Mouse (Mus musculus) heart, adult 11 months (tissue): ENCODE measurements around the gene Mcl1.
A peak's percentile ranks its signal among the peaks of the same experiment; 100 is the strongest.

Source experiments
- DNase-seq: peaks from one replicate; pipeline ENCODE4 v3.0.0; 2022

The Mcl1 gene

DNA sequence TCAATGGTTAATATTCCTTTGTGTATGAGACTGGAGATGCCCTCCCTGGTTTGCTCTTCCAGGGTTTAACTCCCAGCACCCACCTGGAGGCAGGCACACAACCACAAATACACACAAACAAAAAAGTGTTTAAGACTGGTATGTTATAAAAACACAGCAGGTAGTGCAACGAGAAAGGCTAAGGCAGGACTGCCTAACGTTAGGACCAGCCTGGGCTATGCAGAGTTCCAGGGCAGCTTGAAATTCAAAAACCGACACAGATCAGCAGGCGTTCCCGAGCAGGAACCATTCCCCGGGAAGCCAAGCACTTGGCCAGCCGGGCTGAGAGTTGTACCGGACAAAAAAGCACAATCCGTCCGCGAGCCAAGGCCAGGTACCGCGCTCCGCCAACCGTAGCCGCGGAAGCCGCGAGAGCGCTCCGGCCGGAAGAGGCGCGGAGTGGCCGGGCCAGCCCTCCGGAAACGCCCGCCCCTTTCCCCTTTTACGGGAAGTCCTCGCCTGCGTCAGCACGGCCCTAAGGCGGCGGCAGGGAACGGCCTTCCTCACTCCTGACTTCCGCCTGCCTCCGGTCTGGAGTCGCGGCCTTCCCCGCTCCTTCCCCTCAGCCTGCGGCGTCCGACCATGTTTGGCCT, at the start of gene Mcl1:
Gene Mcl1, plus strand, starts transcription at position 553 of the 632 bp plus-strand sequence.
- DNase-seq = peak; percentile 100

DNA sequence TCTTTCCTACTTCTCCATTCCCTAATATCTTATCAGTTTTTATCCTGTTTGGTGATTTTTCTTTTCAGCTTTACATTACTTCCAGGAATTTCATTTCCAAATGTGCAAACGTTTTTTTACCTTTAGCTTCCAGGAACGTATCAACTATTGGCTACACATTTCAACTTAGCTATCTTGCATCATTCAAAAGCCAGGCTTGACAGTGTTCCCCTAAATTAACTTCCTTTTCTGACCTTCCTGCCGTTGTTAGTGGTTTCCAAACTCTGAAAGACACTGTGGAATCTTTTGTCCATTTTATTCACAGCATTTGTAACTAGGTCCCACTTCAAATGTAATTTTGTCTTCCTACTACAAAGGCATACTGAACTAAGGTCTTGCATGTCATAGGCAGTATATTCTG, 49.4 kb upstream of the Mcl1 start:
- DNase-seq = peak; percentile 8

DNA sequence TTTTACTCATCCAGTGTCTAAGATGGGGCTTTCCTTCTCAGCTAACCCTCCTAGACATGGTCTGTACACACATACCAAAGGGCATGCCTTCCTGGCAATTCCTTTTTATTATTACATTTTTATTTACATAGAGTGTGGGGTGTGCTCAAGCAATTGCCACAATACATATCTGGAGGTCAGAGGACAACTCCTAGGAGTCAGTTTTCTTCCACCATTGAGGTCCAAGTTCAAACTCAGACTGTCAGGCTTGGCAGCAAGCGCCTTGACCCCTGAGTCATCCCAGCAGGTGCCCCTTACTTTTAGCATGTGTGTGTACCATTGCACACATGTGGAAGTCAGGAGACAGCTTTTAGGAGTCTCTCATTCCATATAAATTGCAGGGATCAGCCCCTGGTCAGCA, 44.6 kb upstream of the Mcl1 start:
- DNase-seq = peak; percentile 54

DNA sequence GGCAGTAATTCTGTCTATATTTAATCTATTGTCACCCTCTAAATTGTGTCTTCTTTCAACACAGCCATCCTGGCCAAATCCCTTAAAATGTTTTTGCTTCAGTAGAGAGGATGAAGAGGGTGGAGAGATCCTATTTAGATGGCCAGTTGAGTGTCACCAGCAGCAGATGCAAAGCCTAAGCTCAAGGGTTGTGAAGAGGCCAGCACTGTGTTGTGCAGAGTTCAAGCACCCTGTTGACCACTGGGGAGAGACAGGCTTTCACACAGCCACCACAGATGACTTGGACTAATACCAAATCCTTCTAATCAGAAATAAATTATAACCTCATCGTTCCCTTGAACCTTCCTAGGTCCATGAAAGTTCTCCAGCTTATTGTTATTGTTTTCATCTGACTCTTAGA, 40.1 kb upstream of the Mcl1 start:
- DNase-seq = peak; percentile 63

DNA sequence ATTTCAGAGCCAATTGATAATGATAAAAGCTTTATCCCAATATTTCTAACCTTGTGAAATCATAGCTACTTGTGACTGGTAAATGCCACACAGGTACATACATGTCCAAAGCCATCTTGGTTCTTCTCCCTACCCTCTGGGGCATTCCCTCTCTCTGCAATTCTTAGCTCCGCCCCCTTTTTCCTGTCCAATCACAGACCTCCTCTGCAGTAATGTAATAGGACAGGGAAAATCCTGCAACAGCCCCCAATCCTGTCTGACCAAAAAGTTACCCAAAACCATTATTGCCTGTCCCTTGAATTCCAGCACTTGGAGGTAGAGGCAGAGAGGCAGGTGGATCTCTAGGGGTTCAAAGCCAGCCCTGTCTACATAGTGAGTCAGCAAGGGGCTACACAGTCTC, 37.3 kb upstream of the Mcl1 start:
- DNase-seq = peak; percentile 84

DNA sequence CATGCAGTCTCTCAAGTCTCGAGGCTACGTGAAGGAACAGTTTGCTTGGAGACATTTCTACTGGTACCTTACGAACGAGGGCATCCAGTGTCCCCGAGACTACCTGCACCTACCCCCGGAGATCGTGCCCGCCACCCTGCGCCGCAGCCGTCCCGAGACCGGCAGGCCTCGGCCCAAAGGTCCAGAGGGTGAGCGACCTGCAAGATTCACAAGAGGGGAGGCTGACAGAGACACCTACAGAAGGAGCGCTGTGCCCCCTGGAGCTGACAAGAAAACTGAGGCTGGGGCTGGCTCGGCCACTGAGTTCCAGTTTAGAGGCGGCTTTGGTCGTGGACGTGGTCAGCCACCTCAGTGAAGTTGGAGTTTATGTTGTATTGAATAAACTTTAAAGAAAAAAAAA, 36.2 kb upstream of the Mcl1 start:
- DNase-seq = peak; percentile 93

DNA sequence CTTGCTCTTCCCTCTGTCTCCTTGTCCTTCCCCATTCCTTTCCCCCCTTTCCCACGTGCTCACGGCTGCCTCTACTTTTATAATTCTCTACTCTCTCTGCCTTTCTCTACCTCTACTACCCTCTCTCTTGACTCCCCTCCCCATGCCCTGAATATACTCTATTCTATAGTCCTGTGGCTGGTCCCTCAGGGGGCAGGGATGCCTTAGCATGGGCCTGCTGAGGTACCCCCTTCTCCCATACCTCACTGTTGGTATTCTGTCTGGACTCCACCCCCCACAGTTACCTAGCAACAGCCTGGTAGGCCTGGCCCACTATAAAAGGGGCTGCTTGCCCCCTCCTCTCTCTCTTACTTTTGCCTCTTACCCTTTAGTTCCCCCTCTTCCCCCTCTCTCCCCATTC, 35.0 kb upstream of the Mcl1 start:
- DNase-seq = peak; percentile 92

DNA sequence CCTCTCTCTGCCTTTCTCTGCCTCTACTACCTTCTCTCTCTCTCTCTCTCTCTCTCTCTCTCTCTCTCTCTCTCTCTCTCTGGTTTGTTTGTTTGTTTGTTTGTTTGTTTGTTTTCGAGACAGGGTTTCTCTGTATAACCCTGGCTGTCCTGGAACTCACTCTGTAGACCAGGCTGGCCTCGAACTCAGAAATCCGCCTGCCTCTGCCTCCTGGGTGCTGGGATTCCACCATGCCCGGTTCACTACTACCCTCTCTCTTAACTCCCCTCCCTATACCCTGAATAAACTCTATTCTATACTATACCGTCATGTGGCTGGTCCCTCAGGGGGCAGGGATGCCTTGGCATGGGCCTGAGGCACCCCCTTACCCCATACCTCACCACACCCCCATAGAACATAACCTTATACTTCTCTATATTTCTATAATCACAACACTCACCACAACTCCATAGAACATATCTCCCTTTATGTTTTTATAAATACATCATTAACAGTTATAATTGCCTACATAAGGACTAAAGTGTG, 34.5 kb upstream of the Mcl1 start:
- peak; percentile 93 for DNase-seq

DNA sequence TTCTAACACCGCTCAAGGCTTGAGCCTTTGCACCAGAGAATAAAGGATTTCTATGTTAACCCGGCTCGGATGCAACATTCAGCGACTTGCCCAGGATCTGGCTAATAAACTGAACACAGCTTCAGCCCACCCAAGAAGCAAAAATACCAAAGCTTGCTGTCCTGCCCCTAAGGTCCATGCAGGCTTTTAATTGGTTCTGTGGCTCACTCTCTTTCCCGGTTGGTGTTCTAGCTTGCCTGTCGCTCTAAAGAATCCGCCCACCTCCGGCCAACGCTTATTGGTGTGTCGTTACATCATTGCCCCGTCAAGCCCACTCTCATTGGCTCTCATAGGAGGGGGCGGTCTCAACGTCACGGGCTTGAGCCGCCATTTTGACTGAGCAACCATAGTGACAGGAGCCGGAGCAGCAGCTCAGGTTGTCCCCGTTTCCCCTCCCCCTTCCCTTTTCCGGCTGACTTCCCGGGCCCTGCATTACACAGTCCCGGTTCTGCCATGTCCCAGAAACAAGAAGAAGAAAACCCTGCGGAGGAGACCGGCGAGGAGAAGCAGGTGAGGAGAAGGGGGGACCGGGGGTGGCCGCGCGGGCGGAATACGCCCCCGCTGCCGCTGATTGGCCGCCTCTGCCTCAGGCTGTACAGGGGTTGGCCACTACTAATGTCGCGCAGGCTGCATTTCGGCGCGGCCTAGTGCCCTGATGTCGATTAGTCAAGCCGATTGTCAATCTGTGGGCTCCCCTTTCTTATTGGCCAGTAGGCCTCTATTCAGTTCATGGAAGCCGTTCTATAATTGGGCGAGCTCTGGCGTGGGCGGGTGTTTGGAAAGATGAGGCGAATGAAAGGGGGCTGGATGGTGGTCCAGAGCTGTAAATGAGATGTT, 33.7 kb upstream of the Mcl1 start, which contains the start of gene Ensa:
Gene Ensa, plus strand, starts transcription at position 366 of the 876 bp plus-strand sequence.
- peak; percentile 100 for DNase-seq

DNA sequence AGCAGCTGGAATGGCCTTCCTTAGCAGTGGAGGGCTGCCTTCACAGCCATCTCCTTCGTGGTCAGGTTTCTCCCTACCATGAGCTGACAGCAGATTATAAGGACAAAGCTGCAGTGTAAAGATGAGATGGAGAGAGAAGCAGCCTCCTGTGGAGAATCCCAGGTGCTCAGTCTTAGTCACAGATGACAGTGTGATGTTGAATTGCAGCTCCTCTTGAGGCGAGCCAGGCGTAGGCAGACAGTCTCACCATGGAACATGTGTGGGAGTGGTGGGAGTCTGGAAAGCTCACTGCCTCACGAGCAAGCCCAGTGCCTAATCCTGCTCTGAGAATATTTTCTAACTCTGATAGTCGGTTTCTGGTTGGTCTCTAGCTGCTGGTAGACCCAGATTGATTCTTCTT, 30.8 kb upstream of the Mcl1 start:
- peak; percentile 76 for DNase-seq

DNA sequence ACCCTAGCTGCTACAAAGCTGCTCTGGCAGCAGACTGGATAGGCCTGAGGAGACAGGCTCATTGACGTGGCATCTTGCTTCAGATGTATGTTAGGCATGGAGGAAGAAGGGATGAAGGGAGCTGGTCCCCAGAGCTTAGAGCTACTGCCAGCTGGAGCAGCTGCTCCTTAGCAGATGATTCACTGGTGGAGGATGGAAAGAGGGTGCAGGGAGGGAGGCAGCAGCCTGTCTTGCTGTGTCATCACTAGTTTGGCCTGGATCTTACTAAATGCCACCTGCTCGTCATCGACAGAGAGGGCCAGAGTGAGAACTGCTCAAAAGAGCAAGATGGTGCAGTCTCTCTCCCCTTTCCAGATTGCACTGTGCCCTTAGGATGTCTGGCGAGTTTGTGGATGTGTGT, 28.8 kb upstream of the Mcl1 start:
- DNase-seq = peak; percentile 92

DNA sequence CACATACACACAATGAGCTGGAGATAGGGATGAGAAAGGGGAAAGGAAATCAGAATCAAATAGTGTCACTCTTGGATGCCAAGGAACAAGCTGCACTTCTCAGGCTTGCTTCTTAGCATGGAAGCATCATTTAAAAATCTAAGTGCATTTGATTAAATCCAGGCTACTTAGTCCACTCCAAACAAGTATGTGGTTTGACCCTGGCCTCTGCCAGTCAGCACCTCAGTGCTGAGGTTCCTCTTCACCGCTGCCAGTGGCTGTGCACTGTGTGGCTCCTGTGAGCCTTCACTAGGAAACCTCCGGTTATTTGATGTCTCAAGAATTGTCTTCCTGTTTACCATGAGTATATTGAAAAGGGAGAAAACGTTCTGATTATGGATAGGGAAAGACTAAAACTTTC, 27.7 kb upstream of the Mcl1 start:
- no peak for DNase-seq

DNA sequence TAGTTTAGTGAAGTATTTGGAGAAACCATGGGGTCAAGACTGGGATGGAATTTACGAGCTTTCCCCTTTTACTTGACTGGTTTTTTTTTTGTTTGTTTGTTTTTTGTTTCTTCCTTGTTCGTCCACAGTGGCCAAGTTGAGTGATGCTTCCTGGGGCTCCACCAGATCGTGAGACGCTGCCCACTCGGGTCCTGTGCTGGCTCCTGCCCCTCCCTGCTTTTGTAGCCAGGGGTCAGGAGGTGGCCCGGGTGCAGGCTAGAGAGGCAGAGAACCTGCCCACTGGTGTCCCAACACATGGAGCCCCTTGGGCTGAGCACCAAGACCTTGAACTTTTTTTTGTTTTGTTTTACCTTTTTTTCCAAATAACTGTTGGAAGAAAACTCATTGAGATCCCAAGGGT, 27.3 kb upstream of the Mcl1 start:
- peak; percentile 93 for DNase-seq

DNA sequence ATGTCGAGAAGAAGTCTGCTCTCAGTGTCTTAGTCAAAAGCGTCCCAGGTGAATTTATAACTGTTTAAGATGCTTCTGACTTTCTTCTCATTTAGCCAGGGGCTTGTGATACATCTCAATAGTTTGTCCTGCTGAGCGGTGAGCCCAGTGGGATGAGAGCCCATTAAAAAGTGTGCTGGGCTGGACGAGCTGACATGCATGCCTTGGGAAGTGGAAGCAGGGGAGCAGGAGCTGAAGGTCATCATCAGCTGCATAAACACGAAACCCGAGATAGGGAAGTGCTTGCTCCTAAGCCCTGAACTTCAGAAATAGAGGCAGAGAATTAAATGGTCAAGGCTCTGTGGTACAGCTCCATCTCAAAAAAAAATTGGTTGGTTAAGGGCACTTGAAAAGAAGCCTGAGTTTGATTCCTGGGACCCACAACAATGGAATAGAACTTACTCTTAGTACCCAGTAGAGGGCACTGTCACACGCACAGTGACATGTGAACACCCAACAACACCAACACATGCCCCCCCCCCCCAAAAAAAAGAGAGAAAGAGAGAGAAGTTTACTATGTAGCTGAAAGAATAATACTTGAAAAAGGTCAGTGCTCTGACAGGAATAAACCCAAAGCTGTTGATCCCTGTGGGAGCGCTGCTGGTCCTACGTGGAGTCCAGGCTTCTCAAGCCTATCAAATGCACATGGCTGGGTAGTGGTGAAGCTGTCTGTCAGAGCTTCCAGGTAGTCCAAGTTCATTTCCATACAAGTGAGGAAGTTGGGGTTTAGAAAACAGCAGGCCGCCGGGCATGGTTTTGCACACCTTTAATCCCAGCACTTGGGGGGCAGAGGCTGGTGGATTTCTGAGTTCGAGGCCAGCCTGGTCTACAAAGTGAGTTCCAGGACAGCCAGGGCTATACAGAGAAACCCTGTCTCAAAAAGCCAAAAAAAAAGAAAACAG, 25.7 kb upstream of the Mcl1 start:
- peak; percentile 95 for DNase-seq

DNA sequence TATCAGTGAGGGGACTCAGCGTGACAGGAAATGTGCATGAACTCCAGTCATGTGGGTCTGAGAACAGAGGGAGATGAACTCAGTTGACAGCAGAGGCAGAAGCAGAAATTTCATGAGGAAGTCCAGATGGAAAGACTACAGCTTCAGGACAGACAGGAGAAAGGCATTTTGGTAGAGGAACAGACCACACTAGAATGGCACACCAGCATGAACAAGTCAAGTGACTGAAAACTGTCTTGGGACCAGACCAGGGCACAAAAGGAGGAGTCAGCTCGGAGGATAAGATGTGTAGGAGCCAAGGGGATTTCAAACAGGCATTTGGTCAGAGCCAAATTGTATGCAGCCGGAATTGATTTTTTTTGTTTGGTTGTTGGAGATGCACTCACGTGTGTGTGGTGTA, 23.0 kb upstream of the Mcl1 start:
- peak; percentile 96 for DNase-seq

DNA sequence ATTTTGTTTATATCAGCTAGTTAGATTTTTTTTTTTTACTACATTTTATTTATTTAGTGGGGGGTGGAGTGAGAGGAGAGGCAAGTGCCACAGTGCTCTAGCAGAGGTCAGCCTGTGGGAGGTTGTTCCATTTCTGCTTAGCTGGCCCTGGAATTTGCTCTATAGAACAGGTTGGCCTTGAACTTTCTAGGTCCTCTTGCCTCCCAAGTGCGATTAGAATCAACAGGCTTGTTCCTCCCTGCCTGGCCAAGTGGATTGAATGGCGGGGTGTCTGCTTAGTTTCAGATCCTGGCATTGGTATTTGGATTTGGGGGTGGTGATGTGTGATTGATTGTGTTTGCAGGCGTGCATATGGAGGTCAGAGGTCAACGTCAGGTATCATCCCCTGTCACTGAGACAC, 22.5 kb upstream of the Mcl1 start:
- DNase-seq = peak; percentile 87

DNA sequence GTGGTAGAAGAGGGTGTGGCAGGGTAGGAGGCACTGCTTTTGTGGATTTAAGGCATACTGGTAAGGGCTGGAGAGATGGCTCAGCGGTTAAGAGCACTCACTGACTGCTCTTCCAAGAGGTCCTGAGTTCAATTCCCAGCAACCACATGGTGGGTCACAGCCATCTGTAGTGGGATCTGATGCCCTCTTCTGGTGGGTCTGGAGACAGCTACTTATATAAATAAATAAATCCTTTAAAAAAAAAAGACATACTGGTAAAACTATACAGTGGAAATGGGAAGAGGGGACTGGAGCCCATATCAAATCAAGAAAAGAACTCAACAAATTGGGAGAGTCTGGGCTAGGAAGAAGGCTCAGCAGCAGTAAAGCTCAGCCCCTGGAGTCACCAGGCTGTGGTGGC, 18.9 kb upstream of the Mcl1 start:
- DNase-seq = no peak

DNA sequence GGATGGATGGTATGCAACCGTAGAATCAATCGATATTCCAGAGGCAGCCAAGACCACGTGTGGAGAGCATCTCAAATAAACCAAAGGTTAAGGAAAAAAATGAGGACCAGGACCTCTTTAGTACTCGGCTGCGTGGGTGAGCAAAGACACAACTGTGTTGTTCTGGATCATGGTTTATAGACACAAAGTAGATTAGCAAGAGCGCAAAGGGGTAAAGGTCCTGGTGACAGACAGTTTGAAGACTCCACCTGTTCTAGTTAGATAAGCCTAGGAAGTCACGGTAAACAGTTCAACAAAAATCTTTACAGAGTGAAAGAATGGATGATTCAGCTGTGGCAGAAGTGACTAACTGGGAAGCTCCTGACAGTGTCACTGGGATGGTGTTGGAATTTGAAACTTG, 15.5 kb upstream of the Mcl1 start:
- no peak for DNase-seq

DNA sequence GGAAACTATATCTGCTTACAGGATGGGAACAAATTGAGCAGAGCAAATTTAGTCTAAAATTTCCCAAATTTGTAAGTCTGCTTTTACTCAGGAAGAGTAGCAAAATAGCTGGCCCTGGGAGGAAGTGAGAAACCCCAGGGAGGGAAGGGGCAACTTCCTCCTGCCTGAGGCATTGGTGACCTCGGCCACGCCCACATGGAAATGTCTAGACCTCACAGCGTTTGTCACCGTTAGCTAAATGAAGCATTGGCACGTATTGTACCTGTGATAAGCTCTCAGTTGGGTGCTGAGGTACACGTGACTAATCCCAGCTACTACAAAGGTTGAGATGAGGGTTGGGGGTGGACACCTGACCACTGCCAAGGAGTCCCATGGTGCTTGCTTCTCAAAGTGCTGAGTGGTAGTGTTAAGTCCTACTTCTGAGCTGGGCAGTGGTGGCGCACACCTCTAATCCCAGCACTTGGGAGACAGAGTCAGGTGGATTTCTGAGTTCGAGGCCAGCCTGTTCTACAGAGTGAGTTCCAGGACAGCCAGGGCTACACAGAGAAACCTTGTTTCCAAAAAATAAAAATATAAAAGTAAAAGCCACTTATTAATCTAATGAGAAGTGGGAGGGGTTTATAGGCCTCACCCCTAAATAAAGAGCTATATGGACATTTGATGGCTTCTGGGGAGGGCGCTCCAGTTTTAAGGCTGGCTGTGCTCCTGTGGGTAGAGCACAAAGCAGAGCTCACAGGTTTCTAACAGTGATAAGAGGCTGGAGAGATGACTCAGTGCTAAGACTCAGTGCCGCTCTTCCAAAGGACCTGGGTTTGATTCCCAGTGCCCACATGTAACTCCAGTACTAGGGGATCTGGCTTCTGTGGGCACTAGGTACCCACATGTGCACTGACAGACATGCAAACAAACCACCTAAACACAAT, 13.0 kb upstream of the Mcl1 start:
- peak; percentile 98 for DNase-seq

DNA sequence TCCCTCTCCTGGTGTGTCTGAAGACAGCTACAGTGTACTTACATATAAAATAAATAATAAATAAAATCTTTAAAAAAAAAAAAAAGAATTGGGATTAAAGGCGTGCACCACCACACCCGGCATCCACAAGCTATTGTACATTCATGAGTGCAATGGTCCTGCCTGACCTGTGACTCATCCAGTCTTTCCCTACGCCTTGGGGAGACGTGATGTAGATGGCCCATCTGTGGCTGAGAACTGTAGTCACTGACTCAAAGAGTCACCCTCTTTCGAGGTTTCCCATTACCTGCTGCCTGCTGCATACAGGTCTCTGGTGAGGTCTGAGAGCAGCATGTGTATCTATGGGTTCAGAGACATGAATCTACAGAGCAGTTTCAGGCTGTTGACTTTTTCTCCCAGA, 10.6 kb upstream of the Mcl1 start:
- DNase-seq = no peak

DNA sequence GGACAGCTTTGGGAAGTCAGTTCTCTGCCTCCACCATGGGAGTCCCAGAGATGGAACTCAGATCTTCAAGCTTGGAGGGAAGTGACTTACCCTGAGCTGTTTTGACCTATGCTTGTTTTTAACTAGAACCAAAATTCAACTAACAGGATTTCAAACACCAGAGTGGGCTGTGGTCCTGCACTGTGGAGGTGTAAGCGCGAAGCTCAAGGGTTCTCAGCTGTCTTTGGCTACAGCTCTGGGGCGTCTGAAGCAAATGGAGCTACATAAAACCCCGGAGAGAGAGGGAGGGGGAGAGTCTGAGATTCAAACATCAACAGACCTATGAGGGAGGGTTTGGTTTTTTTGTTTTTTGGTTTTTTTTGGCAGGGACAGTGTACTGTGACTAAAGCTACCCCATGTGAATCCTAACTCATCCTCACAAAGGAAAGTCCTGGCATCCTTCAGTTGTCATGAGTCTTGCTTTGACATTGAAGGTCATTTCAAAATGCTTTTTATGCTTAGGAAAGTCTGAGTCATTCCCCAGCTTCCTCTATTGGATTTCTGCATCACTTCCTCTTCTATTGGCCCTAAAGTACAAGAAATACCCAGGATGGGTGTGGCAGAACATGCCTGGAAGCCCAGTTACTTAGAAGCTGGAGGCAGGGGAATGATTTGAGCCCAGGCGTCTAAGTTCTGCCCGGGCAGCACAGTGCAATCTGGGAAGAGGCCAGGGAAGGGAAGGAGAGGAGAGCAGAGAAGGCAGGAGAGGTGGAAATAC, 8.1 kb upstream of the Mcl1 start:
- DNase-seq = peak; percentile 99
